Mouse (Mus musculus): ENCODE data around the gene Gipr.

Gipr gene

GRCm38 (mm10) chr7:19165656-19166423, at the start of gene Gipr:
Gene Gipr (minus strand): TSS chr7:19166127.
- DNase-seq (ENCODE audit: low spot score in 2 of 2): no peak

- no peak for DNase-seq (ENCODE audit: low spot score in 2 of 2)
Observed at GRCm38 (mm10) chr7:19214940-19215339, 49.0 kb upstream of the Gipr start.

- DNase-seq (ENCODE audit: low spot score in 2 of 2): no peak
Observed at GRCm38 (mm10) chr7:19214369-19214768, 48.4 kb upstream of the Gipr start.

- no peak for DNase-seq (ENCODE audit: low spot score in 2 of 2)
Observed at GRCm38 (mm10) chr7:19213385-19213784, 47.5 kb upstream of the Gipr start.

GRCm38 (mm10) chr7:19211996-19212755, 46.2 kb upstream of the Gipr start, which contains the start of gene Gpr4:
Gene Gpr4 (plus strand): TSS chr7:19212538.
- DNase-seq (ENCODE audit: low spot score in 2 of 2): peak in 1 of 2 experiments; percentile 17

GRCm38 (mm10) chr7:19211041-19211675, 45.2 kb upstream of the Gipr start:
- no peak for DNase-seq (ENCODE audit: low spot score in 2 of 2)

GRCm38 (mm10) chr7:19210010-19210409, 44.1 kb upstream of the Gipr start:
- no peak for DNase-seq (ENCODE audit: low spot score in 2 of 2)

GRCm38 (mm10) chr7:19209494-19209893, 43.6 kb upstream of the Gipr start:
- no peak for DNase-seq (ENCODE audit: low spot score in 2 of 2)

GRCm38 (mm10) chr7:19208944-19209472, 43.1 kb upstream of the Gipr start:
- DNase-seq (ENCODE audit: low spot score in 2 of 2): no peak

GRCm38 (mm10) chr7:19208201-19208910, 42.4 kb upstream of the Gipr start:
- DNase-seq (ENCODE audit: low spot score in 2 of 2): no peak

GRCm38 (mm10) chr7:19202065-19202850, 36.3 kb upstream of the Gipr start:
- DNase-seq (ENCODE audit: low spot score in 2 of 2): no peak

- no peak for DNase-seq (ENCODE audit: low spot score in 2 of 2)
Observed at GRCm38 (mm10) chr7:19201660-19202059, 35.7 kb upstream of the Gipr start.

GRCm38 (mm10) chr7:19197985-19198384, 32.1 kb upstream of the Gipr start:
- DNase-seq (ENCODE audit: low spot score in 2 of 2): peak in 1 of 2 experiments; percentile 59

GRCm38 (mm10) chr7:19196676-19197075, 30.7 kb upstream of the Gipr start:
- DNase-seq (ENCODE audit: low spot score in 2 of 2): peak; percentile 21 to 50

GRCm38 (mm10) chr7:19194676-19195075, 28.7 kb upstream of the Gipr start:
- DNase-seq (ENCODE audit: low spot score in 2 of 2): no peak

- DNase-seq (ENCODE audit: low spot score in 2 of 2): no peak
Observed at GRCm38 (mm10) chr7:19184758-19185157, 18.8 kb upstream of the Gipr start.

GRCm38 (mm10) chr7:19184250-19184649, 18.3 kb upstream of the Gipr start:
- DNase-seq (ENCODE audit: low spot score in 2 of 2): no peak

- peak; percentile 23 to 43 for DNase-seq (ENCODE audit: low spot score in 2 of 2)
Observed at GRCm38 (mm10) chr7:19180862-19181429, 15.0 kb upstream of the Gipr start.

GRCm38 (mm10) chr7:19179936-19180335, 14.0 kb upstream of the Gipr start:
- DNase-seq (ENCODE audit: low spot score in 2 of 2): no peak

- peak in 1 of 2 experiments; percentile 45 for DNase-seq (ENCODE audit: low spot score in 2 of 2)
Observed at GRCm38 (mm10) chr7:19179173-19179572, 13.2 kb upstream of the Gipr start.

Measured in thymus, postnatal 10 days (tissue).